Mouse (Mus musculus): ENCODE data around the gene Bcar1. TPM values are rescaled to one million over a fixed set of nuclear protein-coding genes. Genes with fewer than 3 reads are reported as not detected.

Bcar1 gene
- polyA plus RNA-seq, 2 experiments = 4.3 to 5.6 TPM

- DNase-seq (ENCODE audit: low read depth in 3 of 3, low spot score in 3 of 3) (no peak), ATAC-seq (ENCODE audit: insufficient read depth) (no peak)
- no peaks in the 10 kb centered on the region for H3K36me3 ChIP-seq (replicated peaks; ENCODE audit: control insufficient read depth, insufficient read depth, low read depth)
- TF ChIP-seq CTCF (IDR thresholded peaks at IDR 0.05; ENCODE audit: low read depth) (no peak), EP300 (IDR thresholded peaks at IDR 0.05; ENCODE audit: low read depth) (no peak)
- H3K4me3 ChIP-seq (ENCODE audit: insufficient read depth in 1 of 2, low read depth in 2 of 2, low read length in 2 of 2) = no peak overlapping the region
- peaks cover 0 to 5% of the 10 kb centered on the region in 2 experiments; a peak in 1 of 4 replicates for H3K4me1 ChIP-seq (replicated peaks; ENCODE audit: control insufficient read depth in 2 of 2, insufficient read depth in 2 of 2, low read length in 1 of 2)
- H3K27me3 ChIP-seq (ENCODE audit: control insufficient read depth, insufficient read depth, low read length) = peaks cover 32% of the 10 kb centered on the region
- no peak overlapping the region for H3K9ac ChIP-seq (replicated peaks)
- no peak overlapping the region for H3K27ac ChIP-seq
- WGBS (ENCODE audit: insufficient replicate concordance) = 60% methylated on average over 7 of the region's 7 CpGs
- no peaks in the 10 kb centered on the region for H3K9me3 ChIP-seq (ENCODE audit: control insufficient read depth, low read length)
- H3K4me2 ChIP-seq (ENCODE audit: low read depth) = no peak overlapping the region
These were observed 3.3 kb downstream of the Bcar1 start for GRCm38 (mm10) chr8:111740301-111740711.

DNA sequence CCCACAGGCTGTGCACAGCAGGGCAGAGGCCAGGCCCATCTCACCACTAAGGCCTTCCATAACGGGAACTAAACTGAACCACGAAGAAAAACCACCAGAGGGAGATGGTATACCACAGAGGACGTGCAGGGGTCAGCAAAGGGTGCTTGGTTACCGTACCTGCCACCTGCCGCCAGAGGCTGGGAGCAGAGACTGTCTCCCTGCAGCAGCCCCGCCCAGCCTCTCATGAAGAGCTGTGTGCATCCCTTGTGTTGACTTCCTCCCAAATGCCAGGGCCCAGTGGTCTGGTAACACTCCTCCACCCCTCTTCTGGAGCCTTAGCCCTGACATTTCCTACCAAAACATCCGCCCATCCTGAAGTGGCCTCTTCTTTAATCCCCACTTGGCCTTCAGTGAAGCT, 4.0 kb downstream of the Bcar1 start:
- peaks cover 28% of the 10 kb centered on the region for H3K27me3 ChIP-seq (ENCODE audit: control insufficient read depth, insufficient read depth, low read length)
- H3K9ac ChIP-seq (replicated peaks) = no peak overlapping the region
- H3K36me3 ChIP-seq (replicated peaks; ENCODE audit: control insufficient read depth, insufficient read depth, low read depth) = no peaks in the 10 kb centered on the region
- WGBS (ENCODE audit: insufficient replicate concordance) = 32% methylated on average over 7 of the region's 7 CpGs
- no peak overlapping the region for H3K27ac ChIP-seq
- no peaks in the 10 kb centered on the region for H3K9me3 ChIP-seq (ENCODE audit: control insufficient read depth, low read length)
- DNase-seq (ENCODE audit: low read depth in 3 of 3, low spot score in 3 of 3) = no peak
- no peak overlapping the region for H3K4me3 ChIP-seq (ENCODE audit: insufficient read depth in 1 of 2, low read depth in 2 of 2, low read length in 2 of 2)
- peaks cover 0 to 5% of the 10 kb centered on the region in 2 experiments; a peak in 1 of 4 replicates for H3K4me1 ChIP-seq (replicated peaks; ENCODE audit: control insufficient read depth in 2 of 2, insufficient read depth in 2 of 2, low read length in 1 of 2)
- no peak for TF ChIP-seq EP300 (IDR thresholded peaks at IDR 0.05; ENCODE audit: low read depth)
- TF ChIP-seq CTCF (IDR thresholded peaks at IDR 0.05; ENCODE audit: low read depth) = 0 out of 2 replicates have a peak, but pooled peaks have one; percentile 15
- H3K4me2 ChIP-seq (ENCODE audit: low read depth) = no peak overlapping the region
- no peak for ATAC-seq (ENCODE audit: insufficient read depth)

- H3K27me3 ChIP-seq (ENCODE audit: control insufficient read depth, insufficient read depth, low read length) = peaks cover 26% of the 10 kb centered on the region
- H3K36me3 ChIP-seq (replicated peaks; ENCODE audit: control insufficient read depth, insufficient read depth, low read depth) = no peaks in the 10 kb centered on the region
- no peak overlapping the region for H3K4me2 ChIP-seq (ENCODE audit: low read depth)
- TF ChIP-seq EP300 (IDR thresholded peaks at IDR 0.05; ENCODE audit: low read depth) = no peak
- TF ChIP-seq CTCF (IDR thresholded peaks at IDR 0.05; ENCODE audit: low read depth) = no peak
- no peak overlapping the region for H3K9ac ChIP-seq (replicated peaks)
- H3K27ac ChIP-seq = no peak overlapping the region
- H3K4me1 ChIP-seq (replicated peaks; ENCODE audit: control insufficient read depth in 2 of 2, insufficient read depth in 2 of 2, low read length in 1 of 2) = peaks cover 0 to 2% of the 10 kb centered on the region in 2 experiments; a peak in 1 of 4 replicates
- WGBS (ENCODE audit: insufficient replicate concordance) = 53% methylated on average over 6 of the region's 6 CpGs
- H3K9me3 ChIP-seq (ENCODE audit: control insufficient read depth, low read length) = no peaks in the 10 kb centered on the region
- DNase-seq (ENCODE audit: low read depth in 3 of 3, low spot score in 3 of 3) = no peak
- H3K4me3 ChIP-seq (ENCODE audit: insufficient read depth in 1 of 2, low read depth in 2 of 2, low read length in 2 of 2) = no peak overlapping the region
- ATAC-seq (ENCODE audit: insufficient read depth) = no peak
These were observed 4.7 kb downstream of the Bcar1 start for GRCm38 (mm10) chr8:111738867-111739266.

- Histone ChIP-seq H3K27me3 (ENCODE audit: control insufficient read depth, insufficient read depth, low read length) (peaks cover 26% of the 10 kb centered on the region), H3K36me3 (replicated peaks; ENCODE audit: control insufficient read depth, insufficient read depth, low read depth) (no peaks in the 10 kb centered on the region), H3K9me3 (ENCODE audit: control insufficient read depth, low read length) (no peaks in the 10 kb centered on the region), H3K4me3 (ENCODE audit: insufficient read depth in 1 of 2, low read depth in 2 of 2, low read length in 2 of 2) (no peak overlapping the region), H3K9ac (replicated peaks) (no peak overlapping the region), H3K27ac (no peak overlapping the region), H3K4me1 (replicated peaks; ENCODE audit: control insufficient read depth in 2 of 2, insufficient read depth in 2 of 2, low read length in 1 of 2) (peaks cover 0 to 14% of the 10 kb centered on the region in 2 experiments; a peak in 2 of 4 replicates), H3K4me2 (ENCODE audit: low read depth) (no peak overlapping the region)
- no peak for DNase-seq (ENCODE audit: low read depth in 3 of 3, low spot score in 3 of 3)
- 42% methylated on average over 7 of the region's 7 CpGs for WGBS (ENCODE audit: insufficient replicate concordance)
- TF ChIP-seq EP300 (IDR thresholded peaks at IDR 0.05; ENCODE audit: low read depth) = no peak
- no peak for TF ChIP-seq CTCF (IDR thresholded peaks at IDR 0.05; ENCODE audit: low read depth)
- no peak for ATAC-seq (ENCODE audit: insufficient read depth)
These were observed 7.3 kb downstream of the Bcar1 start for GRCm38 (mm10) chr8:111736321-111736720.

- no peak for TF ChIP-seq CTCF (IDR thresholded peaks at IDR 0.05; ENCODE audit: low read depth)
- no peak for TF ChIP-seq EP300 (IDR thresholded peaks at IDR 0.05; ENCODE audit: low read depth)
- Histone ChIP-seq H3K4me2 (ENCODE audit: low read depth) (no peak overlapping the region), H3K4me3 (ENCODE audit: insufficient read depth in 1 of 2, low read depth in 2 of 2, low read length in 2 of 2) (no peak overlapping the region), H3K27ac (no peak overlapping the region), H3K4me1 (replicated peaks; ENCODE audit: control insufficient read depth in 2 of 2, insufficient read depth in 2 of 2, low read length in 1 of 2) (peaks cover 0 to 20% of the 10 kb centered on the region in 2 experiments; a peak in 2 of 4 replicates), H3K9me3 (ENCODE audit: control insufficient read depth, low read length) (no peaks in the 10 kb centered on the region), H3K9ac (replicated peaks) (no peak overlapping the region), H3K27me3 (ENCODE audit: control insufficient read depth, insufficient read depth, low read length) (peaks cover 31% of the 10 kb centered on the region), H3K36me3 (replicated peaks; ENCODE audit: control insufficient read depth, insufficient read depth, low read depth) (no peaks in the 10 kb centered on the region)
- 40% methylated on average over 4 of the region's 4 CpGs for WGBS (ENCODE audit: insufficient replicate concordance)
- DNase-seq (ENCODE audit: low read depth in 3 of 3, low spot score in 3 of 3) (no peak), ATAC-seq (ENCODE audit: insufficient read depth) (no peak)
These were observed 7.8 kb downstream of the Bcar1 start for GRCm38 (mm10) chr8:111735791-111736190.
